Mouse (Mus musculus): ENCODE results near the gene Fcho1.
"Not testable (repeated sequence)": the region's sequence is repeated elsewhere in the genome, so short reads cannot be mapped to it uniquely, and the experiment has no call there.

Fcho1 gene

GRCm38 (mm10) chr8:71717096-71717495 is 8.4 kb downstream of the Fcho1 start:
- DNase-seq, result no peak

DNA sequence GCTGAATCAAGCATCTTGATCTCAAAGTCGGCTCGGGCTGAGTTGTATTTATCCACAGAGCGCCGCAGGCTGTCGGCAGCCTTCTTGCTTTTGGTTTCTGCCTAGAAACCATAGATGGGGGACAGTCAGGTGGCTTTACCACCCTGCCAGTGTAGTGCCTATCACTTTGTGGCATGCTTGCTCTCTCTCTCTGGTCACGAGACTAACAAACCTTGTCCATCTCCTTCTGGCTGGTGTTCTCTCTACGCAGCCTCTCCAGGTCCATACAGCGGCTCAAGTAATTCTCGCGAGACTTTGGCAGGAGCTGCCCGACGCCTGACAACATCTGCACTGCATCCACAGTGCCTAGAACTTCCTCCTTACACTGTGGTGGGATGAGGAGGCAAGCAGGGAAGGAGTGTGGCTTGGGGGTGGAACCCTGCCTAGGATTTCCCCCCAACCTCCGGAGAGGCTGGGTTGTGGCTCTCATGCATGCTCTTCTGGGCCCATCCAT is 8.9 kb downstream of the Fcho1 start:
- no peak for DNase-seq

DNA sequence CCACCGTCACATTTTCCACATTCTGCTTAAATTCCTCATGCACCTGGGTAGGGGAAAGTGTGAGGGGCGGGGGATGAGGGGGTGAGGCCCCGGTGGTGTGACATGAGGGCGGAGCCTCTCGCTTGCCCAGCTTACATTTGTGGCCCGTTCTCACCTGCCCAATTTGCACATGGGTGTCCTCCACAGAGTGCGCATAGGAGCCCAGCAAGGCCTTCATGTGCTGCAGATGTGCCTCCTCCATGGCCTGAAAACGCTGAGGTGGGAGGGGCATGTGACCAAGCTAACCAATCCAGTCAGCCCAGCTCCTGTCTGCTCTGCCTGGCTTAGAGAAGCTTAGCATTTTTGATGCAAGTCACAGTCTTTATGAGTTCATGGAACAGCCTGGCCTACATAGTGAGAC is 10.0 kb downstream of the Fcho1 start:
- DNase-seq, result no peak

GRCm38 (mm10) chr8:71711574-71711973 is 13.9 kb downstream of the Fcho1 start:
- no peak for DNase-seq

DNA sequence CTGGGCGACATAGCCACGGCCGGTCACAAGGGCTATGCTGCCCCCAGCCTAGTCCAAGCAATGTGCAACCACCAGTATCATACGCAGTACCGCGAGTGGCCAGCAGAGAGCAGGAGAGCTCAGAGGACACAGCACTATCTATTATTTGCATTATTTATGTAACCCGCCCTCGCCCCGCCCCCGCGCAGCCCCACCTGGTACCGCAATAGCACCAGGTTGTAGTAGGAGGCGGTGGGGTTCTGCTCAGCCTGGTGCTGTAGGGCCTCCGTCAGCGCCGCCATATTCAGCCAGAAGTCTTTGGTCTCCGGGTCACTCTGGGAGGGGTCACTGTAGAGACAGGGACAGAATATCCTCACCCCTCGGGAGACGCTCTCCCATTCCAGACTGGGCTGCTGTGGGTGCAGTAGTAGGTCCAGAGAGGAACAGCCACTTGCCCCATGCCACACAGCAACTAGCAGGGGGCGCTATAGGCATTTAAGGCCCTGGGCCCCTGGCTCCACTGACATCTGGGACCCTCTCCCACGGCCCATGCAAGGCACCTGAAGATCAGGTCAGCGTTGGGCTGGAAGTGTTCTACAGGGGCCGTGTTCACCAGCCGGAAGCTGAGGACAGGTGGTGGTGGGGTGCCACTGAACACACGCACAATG is 15.6 kb downstream of the Fcho1 start:
- peak; percentile 90 for DNase-seq

DNA sequence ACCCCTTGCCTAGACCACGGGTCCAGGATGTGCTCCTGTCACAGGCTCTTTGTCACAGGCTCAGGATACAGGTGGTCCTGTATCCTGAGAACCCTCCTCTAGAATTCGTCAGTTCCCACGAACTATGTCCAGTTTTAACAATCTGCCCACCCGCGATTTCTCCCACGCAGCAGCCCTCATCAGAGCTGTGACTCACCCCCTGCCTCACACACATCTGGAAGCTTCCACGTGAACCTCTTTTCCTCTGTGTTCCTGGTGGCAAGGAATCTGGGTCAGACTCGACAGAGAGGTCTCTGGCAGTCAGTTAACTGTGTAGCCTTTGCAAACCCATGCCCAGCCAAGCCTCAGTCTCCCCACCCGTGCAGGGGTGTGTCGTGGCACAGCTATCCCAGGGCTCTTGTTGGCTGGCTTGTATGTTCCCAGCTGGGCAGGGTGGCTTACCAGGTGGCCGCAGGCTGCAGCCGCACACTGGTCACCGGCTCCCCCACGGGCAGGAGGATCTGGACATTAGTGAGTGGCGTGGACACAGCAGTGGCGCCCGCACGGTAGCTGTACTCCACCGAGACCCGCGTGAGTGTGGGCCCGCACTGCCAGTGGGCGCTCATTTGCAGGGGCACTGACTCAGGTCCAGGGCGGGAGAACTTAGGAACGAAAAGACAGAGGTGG is 16.2 kb downstream of the Fcho1 start:
- DNase-seq, result no peak

GRCm38 (mm10) chr8:71707874-71708273 is 17.6 kb downstream of the Fcho1 start:
- no peak for DNase-seq

DNA sequence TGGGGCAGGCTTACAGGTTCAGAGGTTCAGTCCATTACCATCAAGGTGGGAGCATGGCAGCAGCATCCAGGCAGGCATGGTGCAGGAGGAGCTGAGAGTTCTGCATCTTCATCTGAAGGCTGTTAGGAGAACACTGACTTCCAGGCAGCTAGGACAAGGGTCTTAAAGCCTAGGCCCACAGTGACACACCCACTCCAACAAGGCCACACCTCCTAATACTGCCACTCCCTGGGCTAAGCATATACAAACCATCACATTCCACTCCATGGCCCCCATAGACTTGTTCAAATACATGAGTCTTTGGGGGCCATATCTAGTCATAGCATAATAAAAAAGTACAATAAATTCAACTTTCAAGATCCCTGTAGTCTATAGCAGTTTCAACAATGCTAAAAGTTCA is 22.1 kb downstream of the Fcho1 start:
- not testable (repeated sequence) for DNase-seq

GRCm38 (mm10) chr8:71702923-71703322 is 22.6 kb downstream of the Fcho1 start:
- DNase-seq, result no peak

- no peak for DNase-seq
These were observed 23.5 kb downstream of the Fcho1 start for GRCm38 (mm10) chr8:71702087-71702432.

DNA sequence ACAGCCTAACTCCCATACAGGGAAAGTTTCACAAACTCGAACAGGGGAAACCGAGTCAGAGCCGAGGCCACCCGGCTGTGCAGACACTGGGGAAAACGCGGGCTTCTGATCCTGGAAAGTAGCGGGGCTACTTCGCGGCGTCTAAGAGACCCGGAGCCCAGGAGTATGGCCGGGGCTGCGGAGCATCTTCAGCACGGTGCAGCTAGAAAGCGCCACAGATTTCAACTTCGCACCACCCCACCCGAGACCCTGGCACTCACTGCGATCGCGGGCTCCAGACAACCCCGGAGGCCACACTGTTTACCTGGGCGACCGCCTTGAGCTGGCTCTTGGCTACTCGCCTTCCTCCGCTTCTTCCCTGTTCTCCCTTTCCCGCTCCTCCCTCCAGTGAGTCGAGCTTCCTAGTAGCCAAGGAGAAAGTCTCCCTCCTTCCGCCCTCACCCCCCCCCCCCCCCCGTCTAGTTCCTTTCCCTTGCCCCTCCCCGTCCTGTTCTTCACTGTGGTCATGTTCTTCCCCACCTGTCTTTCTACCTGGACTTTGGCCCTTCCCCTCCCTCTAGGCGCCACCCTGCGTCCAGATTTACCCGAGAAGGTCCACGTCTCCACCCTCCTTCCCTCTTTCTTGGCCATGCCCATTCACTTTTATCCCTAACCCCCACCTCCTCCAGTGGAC is 24.0 kb downstream of the Fcho1 start, which contains the start of gene B3gnt3:
B3gnt3 (minus strand) TSS at position 376 of the 673 bp plus-strand sequence.
- no peak for DNase-seq

GRCm38 (mm10) chr8:71700493-71701269 is 24.8 kb downstream of the Fcho1 start:
- no peak for DNase-seq

- not testable (repeated sequence) for DNase-seq
These were observed 30.1 kb downstream of the Fcho1 start for GRCm38 (mm10) chr8:71695456-71695855.

- DNase-seq, result no peak
These were observed 32.1 kb downstream of the Fcho1 start for GRCm38 (mm10) chr8:71693166-71694041.

DNA sequence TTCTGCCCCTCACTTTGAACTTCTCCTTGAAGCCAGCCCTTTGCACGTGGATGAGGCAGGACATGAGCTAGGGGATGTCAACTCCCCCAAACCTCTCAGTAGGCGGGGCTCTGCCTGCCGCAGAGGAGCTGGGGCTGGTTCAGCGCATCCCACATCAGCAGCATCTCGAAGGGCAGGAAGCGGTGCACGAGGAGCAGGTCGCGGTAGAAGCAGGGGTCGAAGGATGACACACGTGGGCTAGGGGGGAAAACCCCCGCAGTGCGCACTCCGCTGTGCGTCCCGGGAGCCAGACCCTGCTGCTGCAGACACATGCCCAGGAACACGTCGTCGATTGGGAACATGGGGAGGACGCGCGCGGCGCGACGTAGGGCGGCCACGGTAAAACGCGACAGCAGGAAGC is 33.0 kb downstream of the Fcho1 start:
- DNase-seq, result no peak

DNA sequence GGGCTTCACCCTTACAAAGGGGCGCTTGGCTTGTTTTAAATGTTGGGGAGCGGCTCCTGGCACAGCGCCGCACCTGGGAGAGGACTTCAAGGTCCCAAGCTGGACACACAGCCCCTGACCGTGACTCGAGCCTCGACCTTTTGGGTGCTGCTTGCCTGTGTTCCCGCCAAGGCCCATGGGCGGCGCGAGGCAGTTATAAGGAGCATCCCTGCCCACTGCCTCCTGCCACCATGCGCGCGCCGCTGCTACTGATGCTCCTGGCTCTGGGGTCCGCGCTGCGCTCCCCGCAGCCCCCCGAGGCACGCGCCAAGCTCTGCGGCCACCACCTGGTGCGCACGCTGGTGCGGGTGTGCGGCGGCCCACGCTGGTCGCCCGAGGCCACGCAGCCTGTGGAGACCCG is 36.5 kb downstream of the Fcho1 start, which contains the start of gene Insl3:
Insl3 (plus strand) TSS at position 187 of the 400 bp plus-strand sequence.
- no peak for DNase-seq

- DNase-seq, result no peak
These were observed 37.9 kb downstream of the Fcho1 start for GRCm38 (mm10) chr8:71687616-71688015.

- no peak for DNase-seq
These were observed 39.3 kb downstream of the Fcho1 start for GRCm38 (mm10) chr8:71686143-71686734.

DNA sequence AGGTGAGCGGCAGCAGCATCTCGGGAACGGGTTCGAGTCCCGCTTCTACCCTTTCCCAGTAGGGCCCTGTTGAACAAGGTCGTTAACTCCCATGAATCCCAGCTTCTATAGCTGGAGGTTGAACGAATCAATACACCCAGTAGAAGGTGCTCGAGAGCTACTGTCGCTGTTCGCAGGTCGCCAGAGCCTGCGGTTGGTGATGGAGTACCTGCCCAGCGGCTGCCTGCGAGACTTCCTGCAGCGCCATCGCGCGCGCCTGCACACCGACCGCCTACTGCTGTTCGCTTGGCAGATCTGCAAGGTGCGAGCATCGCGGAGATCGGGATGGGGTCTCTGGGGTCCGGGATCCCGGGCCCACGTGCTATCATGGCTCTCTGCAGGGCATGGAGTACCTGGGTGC is 39.9 kb downstream of the Fcho1 start:
- DNase-seq, result no peak

DNA sequence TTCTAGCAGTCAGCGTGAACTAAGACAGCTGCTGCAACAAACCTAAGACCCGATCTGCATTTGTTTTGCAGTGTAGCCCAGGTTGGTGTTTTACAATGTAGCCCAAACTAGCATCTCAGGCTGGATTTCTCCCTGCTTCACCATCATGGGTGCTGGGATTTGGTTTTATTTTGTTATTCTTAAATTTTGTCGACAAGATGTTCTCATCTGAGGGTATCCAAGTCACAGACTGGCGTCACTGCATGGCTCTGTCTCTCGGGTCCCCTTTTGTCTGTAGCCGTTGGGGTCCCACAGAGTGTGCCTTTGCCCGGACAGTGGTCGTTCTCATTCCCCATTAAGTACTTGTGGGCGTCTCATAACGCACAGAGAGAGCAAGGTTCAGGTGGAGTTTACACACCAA is 40.8 kb downstream of the Fcho1 start:
- DNase-seq, result no peak

DNA sequence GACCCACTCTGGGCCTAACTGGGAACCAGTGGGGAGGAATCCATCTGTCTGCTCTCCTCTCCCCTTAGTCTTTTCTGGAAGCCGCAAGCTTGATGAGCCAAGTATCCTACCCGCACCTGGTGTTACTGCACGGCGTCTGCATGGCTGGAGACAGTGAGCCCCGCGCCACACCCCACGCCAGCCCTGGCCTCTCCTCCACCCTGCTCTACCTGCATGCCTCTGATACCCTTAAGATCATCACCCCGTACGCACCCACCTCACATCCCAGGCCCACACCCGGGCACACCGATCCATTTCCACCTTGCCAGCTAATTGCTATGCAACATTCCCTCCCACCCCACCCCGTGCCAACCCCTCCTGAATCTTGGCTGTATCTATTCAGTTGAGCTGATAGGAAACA is 42.7 kb downstream of the Fcho1 start:
- no peak for DNase-seq

All from cerebellum, adult 11-12 months (tissue).